Mouse (Mus musculus): ENCODE measurements at regions not wholly inside any gene's neighbourhood (a gene's known extent, or its start where the extent isn't known, plus 50 kb on each side); places are given as distances from the start of the nearest gene placed in this dataset.

- no peak for DNase-seq
Observed at GRCm38 (mm10) chr1:92284155-92284554, 88.7 kb upstream of the Hdac4 start.

DNA sequence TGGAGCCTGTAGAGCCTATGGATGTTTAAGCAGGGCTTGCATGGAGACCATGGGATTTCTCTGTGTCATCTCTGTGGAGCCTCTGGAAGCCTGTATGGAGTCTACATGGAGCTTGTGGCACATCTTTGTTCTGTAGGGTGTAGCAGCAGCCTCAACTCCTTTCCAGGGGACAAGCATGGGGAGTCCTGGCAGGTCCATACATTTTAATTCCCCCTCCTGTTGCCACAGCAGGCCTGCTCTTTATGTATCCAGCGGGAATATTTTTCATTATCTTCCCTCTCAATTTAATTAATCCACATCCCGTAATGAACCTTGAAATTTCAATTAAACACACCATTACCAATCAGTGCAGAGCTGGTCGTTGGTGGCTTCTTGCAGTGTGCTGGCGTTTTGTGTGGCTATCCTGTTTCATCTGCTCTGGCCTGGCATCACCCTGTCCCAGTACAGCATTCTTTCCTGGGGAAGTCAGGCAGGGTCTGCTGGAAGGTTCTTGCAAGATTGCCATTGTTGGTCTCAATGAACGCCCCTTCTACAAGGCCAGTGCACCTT is 81.8 kb upstream of the Hdac4 start:
- no peak for DNase-seq

GRCm38 (mm10) chr1:92275388-92275787 is 79.9 kb upstream of the Hdac4 start:
- no peak for DNase-seq

DNA sequence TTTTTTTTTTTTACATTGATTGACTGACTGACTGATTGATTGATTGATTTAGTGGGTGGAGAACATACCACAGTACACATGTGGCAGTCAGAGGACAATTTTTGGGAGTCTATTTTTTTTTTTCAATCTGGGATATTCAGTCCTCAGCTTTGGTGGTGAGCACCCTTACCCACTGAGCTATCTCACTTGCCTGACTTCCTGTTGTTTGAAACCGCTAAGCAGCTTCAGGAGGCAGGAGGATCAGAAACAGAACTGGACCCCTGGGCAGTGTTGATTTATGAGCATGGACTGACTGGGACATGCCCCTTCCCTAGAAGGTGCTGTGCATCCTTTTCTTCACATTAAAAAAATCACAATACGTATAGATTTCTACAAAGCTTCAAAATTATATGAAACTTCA is 78.3 kb upstream of the Hdac4 start:
- DNase-seq: no peak

GRCm38 (mm10) chr1:92271676-92272291 is 76.3 kb upstream of the Hdac4 start:
- DNase-seq: peak in 1 of 2 experiments; percentile 7

DNA sequence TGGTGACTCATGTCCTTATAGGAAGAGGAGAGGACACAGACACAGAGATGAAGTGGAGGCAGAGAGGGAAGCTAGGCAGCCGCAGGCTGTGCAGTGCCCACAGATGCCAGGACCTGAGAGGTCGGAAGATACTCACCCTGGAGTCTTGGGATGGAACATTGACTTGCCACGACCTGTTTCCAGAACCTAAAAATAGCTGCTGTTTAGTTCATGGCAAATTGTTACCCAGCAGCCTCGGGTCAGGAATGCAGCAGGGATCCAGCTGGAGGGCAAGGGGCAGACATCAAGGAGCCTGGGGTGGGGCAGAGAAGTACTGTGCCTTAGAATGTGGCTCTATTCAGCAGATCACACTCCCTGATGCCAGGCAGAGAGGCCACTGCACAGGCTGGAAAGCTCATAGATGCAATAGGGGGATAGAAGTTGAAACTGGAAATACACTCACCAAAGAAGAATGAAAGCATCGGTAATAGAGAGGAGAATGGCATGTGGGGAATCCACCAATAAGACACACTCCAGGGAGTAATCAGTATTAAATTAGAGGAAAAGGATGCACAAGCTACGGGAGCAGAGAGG is 75.1 kb upstream of the Hdac4 start:
- DNase-seq: no peak

GRCm38 (mm10) chr1:92269464-92269863 is 74.0 kb upstream of the Hdac4 start:
- no peak for DNase-seq

DNA sequence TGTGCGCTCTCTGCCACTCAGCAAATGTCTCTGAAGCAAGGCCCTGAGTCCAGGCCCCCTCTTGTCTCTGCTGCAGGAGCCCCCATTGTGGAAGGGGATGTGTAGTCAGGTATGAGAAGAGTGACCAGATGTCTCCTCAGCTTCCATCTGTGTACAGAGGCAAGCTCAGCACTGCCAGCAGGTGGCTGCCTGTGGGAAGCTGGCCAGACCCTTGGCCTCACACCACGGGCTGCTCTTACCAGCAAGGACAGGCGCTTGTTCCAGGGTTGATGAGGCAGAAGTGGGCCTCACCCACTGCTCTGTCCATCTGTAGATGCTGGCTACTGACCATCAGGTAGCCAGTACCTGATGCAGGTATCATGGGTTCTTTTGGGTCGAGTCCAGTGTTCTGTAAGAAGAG is 69.4 kb upstream of the Hdac4 start:
- DNase-seq: peak; percentile 10 to 19

GRCm38 (mm10) chr1:92259715-92260392 is 64.4 kb upstream of the Hdac4 start:
- DNase-seq: no peak

DNA sequence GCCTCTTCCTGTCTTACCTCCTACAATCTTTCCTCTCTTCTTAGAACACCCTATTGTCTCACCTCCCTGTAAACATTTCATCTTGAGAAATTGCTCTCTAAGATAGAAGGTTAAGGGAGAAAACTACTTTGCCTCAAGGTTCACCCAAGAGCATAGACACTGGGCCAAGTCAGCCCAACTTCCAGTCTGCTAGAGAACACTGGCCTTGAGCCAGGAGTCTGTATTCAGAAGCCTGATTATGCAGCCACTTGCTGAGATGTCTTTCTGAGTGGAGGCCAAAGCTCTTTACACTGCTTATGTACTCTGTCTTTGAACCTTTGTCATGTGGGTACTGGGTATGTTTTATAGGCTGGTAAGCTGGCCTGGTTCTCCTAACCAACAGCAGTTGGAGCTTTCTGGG is 62.5 kb upstream of the Hdac4 start:
- no peak for DNase-seq

- DNase-seq: no peak
Observed at GRCm38 (mm10) chr1:92253086-92253485, 57.6 kb upstream of the Hdac4 start.

- no peak for DNase-seq
Observed at GRCm38 (mm10) chr1:92250594-92251463, 55.3 kb upstream of the Hdac4 start.

Measured in adrenal gland, postnatal 36 days (tissue).